Mouse (Mus musculus) G1E (cell line): ENCODE data around the gene Dlgap3. TPM values are rescaled to one million over a fixed set of nuclear protein-coding genes. Genes with fewer than 3 reads are reported as not detected.

Source experiments
- ATAC-seq: 2 replicates; pipeline ENCODE4 v1.8.0; 2016; ENCODE audit warnings: mild to moderate bottlenecking; ENCODE audit not compliant: insufficient number of reproducible peaks, poor library complexity, low FRiP score, severe bottlenecking; ENCODE audit errors: extremely low read depth
- DNase-seq: peaks from one replicate; pipeline ENCODE4 v3.0.0; 2012; ENCODE audit warnings: low spot score
- H3K27me3 ChIP-seq: 2 replicates; pipeline ENCODE4 v1.6.1; 2012; ENCODE audit warnings: mild to moderate bottlenecking, low read length, inconsistent platforms; ENCODE audit not compliant: insufficient read depth
- H3K36me3 ChIP-seq: replicated peaks from 2 replicates; pipeline ENCODE3; 2012; ENCODE audit warnings: mild to moderate bottlenecking, inconsistent platforms
- H3K4me1 ChIP-seq: 2 replicates; pipeline ENCODE4 v1.6.1; 2012; ENCODE audit warnings: low read depth, low read length, inconsistent platforms, mixed read lengths; ENCODE audit not compliant: insufficient read depth
- H3K4me3 ChIP-seq: 2 replicates; pipeline ENCODE4 v1.5.1; 2012; ENCODE audit warnings: low read depth, mild to moderate bottlenecking, inconsistent platforms, low read length, moderate library complexity, mixed read lengths
- H3K9me3 ChIP-seq: replicated peaks from 2 replicates; pipeline ENCODE4 v1.6.1; 2012; ENCODE audit warnings: inconsistent platforms
- CTCF ChIP-seq: IDR thresholded peaks from 2 replicates; pipeline ENCODE4 v1.5.1; 2012; ENCODE audit warnings: low read depth, low read length, inconsistent platforms, mixed read lengths
- GATA1 ChIP-seq: IDR thresholded peaks from 2 replicates; pipeline ENCODE4 v1.6.1; 2012; ENCODE audit warnings: borderline replicate concordance, low read length, inconsistent platforms, mixed read lengths
- GATA2 ChIP-seq: IDR thresholded peaks from 2 replicates; pipeline ENCODE4 v1.6.1; 2012; ENCODE audit warnings: low read depth, low read length, inconsistent platforms, borderline replicate concordance
- POLR2AphosphoS5 ChIP-seq: IDR thresholded peaks from 2 replicates; pipeline ENCODE4 v1.6.1; 2012; ENCODE audit warnings: low read depth, low read length, inconsistent platforms; ENCODE audit not compliant: insufficient replicate concordance
- TAL1 ChIP-seq: conservative IDR thresholded peaks from 2 replicates; pipeline ENCODE4 v1.6.1; 2012; ENCODE audit warnings: low read depth, low read length, inconsistent platforms, mixed read lengths
- polyA plus RNA-seq: library from polyadenylated mRNA; stranded (reverse); fragments of >175 nt; gene quantifications from 2 replicates; pipeline ENCODE4 v1.2.3, GENCODE M21; 2012
- total RNA-seq, 2 experiments: library from RNA; stranded (forward) in 1 of 2; stranded (reverse) in 1 of 2; fragments of 200-1000 nt in 1 of 2; fragments of >200 nt in 1 of 2; fragmentation: Nextera tagmentation in 1 of 2; gene quantifications; 2 replicates each; pipeline ENCODE4 v1.2.3; 2014 to 2017

Gene Dlgap3
- total and polyA plus RNA-seq, 3 experiments = 0.05 TPM; not detected in 2

- ATAC-seq (no peak), DNase-seq (no peak)
- no peak for TF ChIP-seq POLR2AphosphoS5
- no peak for TF ChIP-seq TAL1
- no peak for TF ChIP-seq CTCF
- TF ChIP-seq GATA2 = no peak
- TF ChIP-seq GATA1 = no peak
- H3K36me3 ChIP-seq = no peaks in the 10 kb centered on the region
- peaks cover 12% of the 10 kb centered on the region for H3K9me3 ChIP-seq
- no peaks in the 10 kb centered on the region; the same call in 1 of the 2 replicates for H3K4me1 ChIP-seq
- no peaks in the 10 kb centered on the region; the same call in 1 of the 2 replicates for H3K27me3 ChIP-seq
- no peak overlapping the region for H3K4me3 ChIP-seq
These were observed 63.0 kb downstream of the Dlgap3 start for GRCm38 (mm10) chr4:127232028-127232427.

- TF ChIP-seq POLR2AphosphoS5 (no peak), TAL1 (no peak), GATA2 (no peak), CTCF (no peak)
- peaks cover 12% of the 10 kb centered on the region for H3K9me3 ChIP-seq
- no peaks in the 10 kb centered on the region for H3K36me3 ChIP-seq
- DNase-seq (no peak), ATAC-seq (no peak)
- no peaks in the 10 kb centered on the region; the same call in 1 of the 2 replicates for H3K4me1 ChIP-seq
- H3K27me3 ChIP-seq = no peaks in the 10 kb centered on the region; the same call in 1 of the 2 replicates
- H3K4me3 ChIP-seq = no peak overlapping the region
These were observed 63.5 kb downstream of the Dlgap3 start for GRCm38 (mm10) chr4:127232551-127232950.

GRCm38 (mm10) chr4:127233416-127234125 lies 64.6 kb downstream of the Dlgap3 start:
- Histone ChIP-seq H3K9me3 (peaks cover 12% of the 10 kb centered on the region), H3K4me1 (no peaks in the 10 kb centered on the region; the same call in 1 of the 2 replicates), H3K4me3 (0 out of 2 replicates have a peak overlapping the region, but pooled peaks have one; percentile 16), H3K36me3 (no peaks in the 10 kb centered on the region), H3K27me3 (no peaks in the 10 kb centered on the region; the same call in 1 of the 2 replicates)
- TF ChIP-seq TAL1 (no peak), CTCF (no peak), POLR2AphosphoS5 (no peak), GATA2 (no peak), GATA1 (no peak)
- no peak for DNase-seq
- no peak for ATAC-seq

- no peak for ATAC-seq
- TF ChIP-seq TAL1 = no peak
- no peak for TF ChIP-seq GATA2
- TF ChIP-seq GATA1 = no peak
- TF ChIP-seq CTCF = no peak
- TF ChIP-seq POLR2AphosphoS5 = no peak
- Histone ChIP-seq H3K4me1 (no peaks in the 10 kb centered on the region; the same call in 1 of the 2 replicates), H3K9me3 (peaks cover 12% of the 10 kb centered on the region), H3K4me3 (no peak overlapping the region), H3K27me3 (no peaks in the 10 kb centered on the region; the same call in 1 of the 2 replicates), H3K36me3 (no peaks in the 10 kb centered on the region)
- DNase-seq = no peak
These were observed 66.9 kb downstream of the Dlgap3 start for GRCm38 (mm10) chr4:127235742-127236487.

- Histone ChIP-seq H3K27me3 (no peaks in the 10 kb centered on the region; the same call in 1 of the 2 replicates), H3K4me1 (peaks cover 4% of the 10 kb centered on the region), H3K36me3 (no peaks in the 10 kb centered on the region), H3K4me3 (no peak overlapping the region), H3K9me3 (peaks cover 12% of the 10 kb centered on the region)
- TF ChIP-seq TAL1 (no peak), GATA2 (no peak), POLR2AphosphoS5 (no peak), CTCF (no peak), GATA1 (no peak)
- ATAC-seq = no peak
- DNase-seq = no peak
These were observed 67.6 kb downstream of the Dlgap3 start for GRCm38 (mm10) chr4:127236631-127237030.

- H3K27me3 ChIP-seq = no peaks in the 10 kb centered on the region; the same call in 1 of the 2 replicates
- no peaks in the 10 kb centered on the region for H3K36me3 ChIP-seq
- ATAC-seq (no peak), DNase-seq (no peak)
- H3K9me3 ChIP-seq = peaks cover 12% of the 10 kb centered on the region
- no peak for TF ChIP-seq TAL1
- no peak for TF ChIP-seq GATA2
- no peak for TF ChIP-seq GATA1
- TF ChIP-seq CTCF = no peak
- TF ChIP-seq POLR2AphosphoS5 = no peak
- peaks cover 9% of the 10 kb centered on the region for H3K4me1 ChIP-seq
- H3K4me3 ChIP-seq = no peak overlapping the region
These were observed 68.3 kb downstream of the Dlgap3 start for GRCm38 (mm10) chr4:127237271-127237670.
